Mouse (Mus musculus): ENCODE data around the gene Dpep2nb.

GRCm38 (mm10) chr8:106049840-106050239 lies 44.1 kb upstream of the Dpep2nb start:
- no peak for TF ChIP-seq POLR2A (IDR thresholded peaks at IDR 0.05; ENCODE audit: low read depth, low read length)
- TF ChIP-seq CTCF (IDR thresholded peaks at IDR 0.05; ENCODE audit: extremely low read depth, insufficient read length, insufficient replicate concordance, low read depth, low read length): no peak
